Mouse (Mus musculus) heart, adult 2 months (tissue): Measurements from ENCODE around the gene Leng9.

Experiments
- CTCF ChIP-seq: fragments of 200-600 bp; IDR thresholded peaks from 2 replicates; pipeline ENCODE4 v1.8.1; 2022; ENCODE audit warnings: antibody characterized with exemption, mild to moderate bottlenecking, moderate library complexity
- EP300 ChIP-seq: fragments of 200-500 bp; IDR thresholded peaks from 2 replicates; pipeline ENCODE4 v1.6.1; 2011; ENCODE audit warnings: low read depth, low read length, control low read depth; ENCODE audit not compliant: insufficient read depth

DNA sequence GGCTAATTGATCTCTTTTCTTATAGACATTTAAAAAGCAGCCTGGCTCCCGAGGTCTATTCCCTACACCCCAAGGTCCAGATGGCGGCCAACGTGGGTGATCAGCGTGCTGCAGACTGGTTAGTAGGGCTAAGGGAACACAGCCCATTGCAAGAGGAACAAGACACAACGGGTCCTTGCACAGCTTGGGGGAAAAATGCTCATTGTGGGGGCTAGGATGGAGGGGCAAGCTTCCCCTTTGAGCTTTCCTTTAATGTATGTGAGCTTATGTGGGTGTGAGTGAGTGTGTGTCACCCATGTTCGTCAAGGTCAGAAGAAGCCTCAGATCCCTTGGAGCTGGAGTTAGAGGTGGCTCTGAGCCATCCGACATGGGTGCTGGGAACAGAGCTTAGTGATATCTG is 11.5 kb downstream of the Leng9 start:
- TF ChIP-seq CTCF (no peak), EP300 (no peak)
